Mouse (Mus musculus) liver, embryonic 12.5 days (tissue): ENCODE measurements around the gene Dcun1d4. TPM values are rescaled to one million over a fixed set of nuclear protein-coding genes. Genes with fewer than 3 reads are reported as not detected.
"Not testable (repeated sequence)": the region's sequence is repeated elsewhere in the genome, so short reads cannot be mapped to it uniquely, and the experiment has no call there.

Experiments used
- ATAC-seq: fragments of 200-750 bp; cut with Nextera tagmentation; 2 replicates; pipeline ENCODE4 v1.8.0; 2017; ENCODE audit warnings: moderate number of reproducible peaks, mild to moderate bottlenecking, moderate library complexity
- H3K27ac ChIP-seq: fragments of 300-500 bp; sonication (generic); 2 replicates; pipeline ENCODE4 v1.5.1; 2016; ENCODE audit warnings: mild to moderate bottlenecking
- H3K27me3 ChIP-seq: fragments of 300-500 bp; sonication (generic); replicated peaks from 2 replicates; pipeline ENCODE4 v1.6.1; 2016; ENCODE audit warnings: mild to moderate bottlenecking, moderate library complexity
- H3K36me3 ChIP-seq: fragments of 300-500 bp; sonication (generic); 2 replicates; pipeline ENCODE4 v1.6.1; 2016; ENCODE audit warnings: mild to moderate bottlenecking, moderate library complexity
- H3K4me1 ChIP-seq: fragments of 300-500 bp; sonication (generic); 2 replicates; pipeline ENCODE4 v1.6.1; 2016
- H3K4me2 ChIP-seq: fragments of 300-500 bp; sonication (generic); 2 replicates; pipeline ENCODE4 v1.6.1; 2016; ENCODE audit warnings: mild to moderate bottlenecking, moderate library complexity
- H3K4me3 ChIP-seq: fragments of 300-500 bp; sonication (generic); 2 replicates; pipeline ENCODE4 v1.5.1; 2016; ENCODE audit warnings: mild to moderate bottlenecking, moderate library complexity
- H3K9ac ChIP-seq: fragments of 300-500 bp; sonication (generic); 2 replicates; pipeline ENCODE4 v1.6.1; 2016; ENCODE audit warnings: mild to moderate bottlenecking, moderate library complexity
- H3K9me3 ChIP-seq: fragments of 300-500 bp; sonication (generic); replicated peaks from 2 replicates; pipeline ENCODE4 v1.6.1; 2016; ENCODE audit warnings: mild to moderate bottlenecking, moderate library complexity
- WGBS: fragments of 180-500 bp; shearing (Covaris S2); methylation state at CpG from one replicate; pipeline ENCODE4 v1.1.7; 2016; ENCODE audit not compliant: insufficient replicate concordance; 5-methylcytosine and 5-hydroxymethylcytosine counted together
- polyA plus RNA-seq: library from polyadenylated mRNA; unstranded; fragments of >200 nt; fragmentation: Nextera tagmentation; extraction: Ambion mirVana; gene quantifications from 2 replicates; pipeline ENCODE4 v1.2.1, GENCODE M21; 2016

Gene Dcun1d4
- polyA plus RNA-seq, 1 experiment from 2014 or later = 5.5 TPM

DNA sequence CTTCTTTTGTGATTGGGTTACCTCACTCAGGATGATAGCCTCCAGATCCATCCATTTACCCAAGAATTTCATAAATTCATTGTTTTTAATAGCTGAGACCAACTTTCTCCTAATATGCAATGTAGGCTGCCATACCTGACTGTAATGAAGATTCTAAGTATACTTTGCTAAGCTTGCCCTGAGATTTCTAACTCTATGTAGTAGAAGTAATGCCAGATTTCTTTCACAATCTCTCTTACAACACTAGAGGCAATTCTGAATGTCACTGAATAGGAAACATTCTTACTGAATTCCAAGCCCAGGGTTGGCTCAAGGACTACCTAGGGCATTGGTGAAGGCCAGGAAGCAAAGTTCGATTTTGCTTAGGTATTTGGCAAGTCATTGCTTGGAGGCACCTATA is 1.6 kb downstream of the Dcun1d4 start:
- H3K4me2 ChIP-seq, H3K4me3 ChIP-seq, H3K27me3 ChIP-seq, ATAC-seq, H3K27ac ChIP-seq, H3K9ac ChIP-seq, H3K4me1 ChIP-seq, H3K9me3 ChIP-seq, H3K36me3 ChIP-seq: not testable (repeated sequence)
- 58% methylated on average over 1 of the region's 1 CpGs for WGBS

GRCm38 (mm10) chr5:73484016-73484615 is 3.3 kb downstream of the Dcun1d4 start:
- WGBS = 75% methylated on average over 5 of the region's 5 CpGs
- Histone ChIP-seq H3K36me3 (no peaks in the 10 kb centered on the region), H3K27ac (no peak overlapping the region), H3K9ac (no peak overlapping the region), H3K4me1 (no peaks in the 10 kb centered on the region), H3K4me3 (no peak overlapping the region), H3K4me2 (no peak overlapping the region), H3K9me3 (no peaks in the 10 kb centered on the region), H3K27me3 (peaks cover 7% of the 10 kb centered on the region; the same call in 1 of the 2 replicates)
- no peak for ATAC-seq

- Histone ChIP-seq H3K27ac (no peak overlapping the region), H3K4me2 (no peak overlapping the region), H3K4me3 (no peak overlapping the region), H3K27me3 (peaks cover 7% of the 10 kb centered on the region; the same call in 1 of the 2 replicates), H3K9me3 (no peaks in the 10 kb centered on the region), H3K9ac (no peak overlapping the region), H3K4me1 (peaks cover 8% of the 10 kb centered on the region), H3K36me3 (no peaks in the 10 kb centered on the region)
- 36% methylated on average over 4 of the region's 4 CpGs for WGBS
- ATAC-seq = no peak
Measured at GRCm38 (mm10) chr5:73486451-73486850, 5.7 kb downstream of the Dcun1d4 start.

DNA sequence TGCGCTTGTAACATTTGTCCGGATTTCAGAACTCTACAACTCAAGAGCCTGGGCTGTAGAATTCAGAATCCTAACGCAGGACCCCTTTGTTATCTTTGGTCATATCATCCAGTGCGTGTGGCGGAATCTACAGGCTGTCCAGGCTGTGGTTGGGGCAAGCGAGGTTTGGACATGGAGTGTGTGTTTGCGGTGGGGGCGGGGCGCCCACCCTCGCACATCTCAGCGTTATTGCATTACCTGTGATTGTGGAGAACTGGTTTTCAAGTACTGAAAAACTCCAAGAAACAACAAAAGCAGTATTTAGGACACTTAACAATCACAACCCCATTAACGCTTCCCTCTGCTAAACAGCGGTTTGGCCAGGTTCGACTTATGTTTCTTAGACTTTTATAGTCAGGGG is 9.1 kb downstream of the Dcun1d4 start:
- Histone ChIP-seq H3K4me3 (peak overlapping the region; percentile 87), H3K4me2 (peak overlapping the region; percentile 100), H3K9me3 (no peaks in the 10 kb centered on the region), H3K4me1 (peaks cover 26% of the 10 kb centered on the region), H3K9ac (peak overlapping the region; percentile 71), H3K27ac (no peak overlapping the region), H3K36me3 (no peaks in the 10 kb centered on the region), H3K27me3 (peaks cover 7% of the 10 kb centered on the region; the same call in 1 of the 2 replicates)
- no peak for ATAC-seq
- WGBS = 4% methylated on average over 14 of the region's 14 CpGs

DNA sequence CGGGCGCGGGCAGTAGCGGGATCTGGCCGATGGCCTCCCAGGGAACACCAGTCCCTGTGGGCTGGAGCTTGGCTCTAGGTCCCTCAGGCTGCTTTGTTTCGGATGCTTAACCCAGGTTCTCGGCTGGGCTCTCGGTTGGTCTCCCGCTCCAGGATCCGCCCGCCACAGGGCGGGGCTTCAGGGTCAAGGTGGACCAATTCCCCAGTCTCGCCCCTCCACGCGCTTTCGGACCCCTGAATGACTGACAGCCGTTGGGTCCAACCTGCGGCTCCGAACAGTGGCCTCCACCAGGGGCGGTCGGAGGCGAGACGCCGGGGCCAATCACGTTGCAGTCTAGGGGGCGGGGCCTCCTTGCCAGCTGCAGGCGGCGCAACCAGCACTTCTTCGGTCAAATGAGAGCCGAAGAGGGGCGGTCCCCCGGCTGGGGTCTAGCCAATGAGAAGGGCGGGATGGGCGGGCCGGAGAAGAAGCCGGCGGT is 9.8 kb downstream of the Dcun1d4 start:
- ATAC-seq = peak; percentile 94
- Histone ChIP-seq H3K27ac (peak overlapping the region; percentile 76; the same call in 1 of the 2 replicates), H3K4me2 (peak overlapping the region; percentile 100), H3K4me1 (peaks cover 32% of the 10 kb centered on the region), H3K27me3 (peaks cover 7% of the 10 kb centered on the region; the same call in 1 of the 2 replicates), H3K9me3 (no peaks in the 10 kb centered on the region), H3K4me3 (peak overlapping the region; percentile 87), H3K36me3 (no peaks in the 10 kb centered on the region), H3K9ac (peak overlapping the region; percentile 84)
- WGBS = under 1% methylated on average over 37 of the region's 37 CpGs

GRCm38 (mm10) chr5:73491074-73491836 is 10.5 kb downstream of the Dcun1d4 start:
- H3K9ac ChIP-seq = peak overlapping the region; percentile 84
- no peaks in the 10 kb centered on the region for H3K36me3 ChIP-seq
- no peaks in the 10 kb centered on the region for H3K9me3 ChIP-seq
- WGBS = 1% methylated on average over 59 of the region's 70 CpGs
- peak; percentile 30 for ATAC-seq
- H3K4me3 ChIP-seq = peak overlapping the region; percentile 87
- peaks cover 7% of the 10 kb centered on the region; the same call in 1 of the 2 replicates for H3K27me3 ChIP-seq
- peak overlapping the region; percentile 76 for H3K27ac ChIP-seq
- peak overlapping the region; percentile 100 for H3K4me2 ChIP-seq
- H3K4me1 ChIP-seq = peaks cover 37% of the 10 kb centered on the region

DNA sequence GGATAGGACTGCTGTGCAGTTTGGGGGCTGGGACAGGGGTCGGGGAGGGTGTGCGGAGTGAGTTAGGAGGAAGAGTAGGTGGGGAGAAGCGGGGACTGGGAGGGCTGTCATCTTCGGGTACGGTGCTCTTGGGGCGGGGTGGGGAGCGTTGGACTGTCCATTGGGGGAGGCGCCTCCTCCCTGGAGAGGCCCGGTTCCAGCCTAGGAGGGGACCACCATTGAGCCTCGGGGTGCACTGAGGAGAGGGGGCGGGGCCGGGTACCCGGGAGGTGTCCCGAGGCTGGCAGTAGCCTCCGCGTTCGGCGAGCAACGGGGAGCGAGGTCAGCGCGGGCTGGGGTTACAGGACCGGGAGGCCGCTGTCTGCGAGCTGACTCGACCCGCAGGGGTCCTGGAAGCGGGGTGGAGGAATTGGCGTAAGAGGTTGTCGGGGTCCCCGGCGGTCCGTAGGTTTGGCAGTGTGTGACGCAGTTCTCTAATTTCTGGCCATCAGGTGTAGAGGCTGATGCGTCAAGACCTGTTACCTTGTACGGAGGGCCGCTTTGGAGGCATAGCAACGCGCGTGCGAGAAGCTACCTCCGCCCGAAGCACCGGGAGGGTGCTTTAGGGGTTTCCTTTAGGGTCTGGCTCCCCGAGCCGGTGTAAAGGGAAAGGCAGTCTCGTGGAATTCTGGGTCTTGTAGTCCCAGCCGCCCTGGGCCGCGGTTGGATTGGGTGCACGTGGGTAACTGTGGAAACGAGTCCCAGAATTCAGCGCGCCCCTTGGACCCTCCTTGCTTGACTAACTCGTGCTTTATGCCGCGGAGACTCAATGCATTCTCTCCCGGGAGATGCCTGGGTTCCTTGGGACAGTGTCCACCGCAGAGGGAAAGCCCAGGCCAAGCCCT is 11.3 kb downstream of the Dcun1d4 start:
- H3K36me3 ChIP-seq = no peaks in the 10 kb centered on the region
- no peaks in the 10 kb centered on the region for H3K9me3 ChIP-seq
- under 1% methylated on average over 57 of the region's 59 CpGs for WGBS
- peak overlapping the region; percentile 87 for H3K4me3 ChIP-seq
- peak; percentile 57 for ATAC-seq
- H3K27ac ChIP-seq = peak overlapping the region; percentile 76
- peaks cover 37% of the 10 kb centered on the region for H3K4me1 ChIP-seq
- peak overlapping the region; percentile 100 for H3K4me2 ChIP-seq
- peaks cover 7% of the 10 kb centered on the region; the same call in 1 of the 2 replicates for H3K27me3 ChIP-seq
- H3K9ac ChIP-seq = peak overlapping the region; percentile 84

- WGBS = 61% methylated on average over 3 of the region's 3 CpGs
Measured at GRCm38 (mm10) chr5:73497401-73497800, 16.6 kb downstream of the Dcun1d4 start.

GRCm38 (mm10) chr5:73498559-73498958 is 17.8 kb downstream of the Dcun1d4 start:
- no peak overlapping the region for H3K4me2 ChIP-seq
- no peaks in the 10 kb centered on the region for H3K27me3 ChIP-seq
- H3K4me1 ChIP-seq = peaks cover 31% of the 10 kb centered on the region
- H3K36me3 ChIP-seq = no peaks in the 10 kb centered on the region
- no peak for ATAC-seq
- no peak overlapping the region for H3K4me3 ChIP-seq
- H3K9me3 ChIP-seq = no peaks in the 10 kb centered on the region
- WGBS = 68% methylated on average over 8 of the region's 8 CpGs
- H3K27ac ChIP-seq = no peak overlapping the region
- H3K9ac ChIP-seq = no peak overlapping the region

More at GRCm38 (mm10) chr5:73497401-73497800, 16.6 kb downstream of the Dcun1d4 start:
- Histone ChIP-seq H3K4me2 (no peak overlapping the region), H3K27me3 (no peaks in the 10 kb centered on the region), H3K9ac (no peak overlapping the region), H3K9me3 (no peaks in the 10 kb centered on the region), H3K36me3 (no peaks in the 10 kb centered on the region), H3K4me3 (no peak overlapping the region), H3K4me1 (peaks cover 31% of the 10 kb centered on the region), H3K27ac (no peak overlapping the region)
- ATAC-seq = no peak

DNA sequence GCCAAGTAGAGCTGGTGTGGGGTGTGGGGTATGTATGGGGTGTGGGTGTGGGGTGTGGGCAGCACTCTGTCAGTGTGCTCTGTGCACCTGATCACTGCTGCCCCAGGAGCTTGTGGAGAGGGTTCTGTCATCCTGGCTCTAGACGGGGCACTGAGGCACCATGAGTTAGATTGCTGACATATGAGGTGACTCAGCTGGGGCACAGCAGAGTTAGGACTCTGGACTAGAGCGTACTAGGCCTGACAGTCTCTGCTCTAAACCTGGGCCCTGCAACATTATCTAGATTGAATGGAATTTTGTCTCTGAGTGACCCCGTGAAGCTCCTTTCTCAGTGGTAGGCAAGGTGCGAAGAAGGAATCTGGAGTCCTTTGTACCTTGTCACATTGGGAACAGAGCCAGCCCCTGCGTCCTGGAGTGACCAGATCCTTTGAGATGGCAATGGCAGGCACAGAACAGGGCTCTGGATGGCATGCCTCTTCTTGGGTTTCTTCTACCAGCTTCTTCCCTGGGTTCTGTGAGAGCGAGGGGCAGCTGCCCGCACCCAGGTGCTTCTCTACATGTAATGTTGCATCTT is 20.2 kb downstream of the Dcun1d4 start:
- Histone ChIP-seq H3K9ac (no peak overlapping the region), H3K4me1 (peaks cover 21% of the 10 kb centered on the region), H3K4me2 (no peak overlapping the region), H3K27ac (no peak overlapping the region), H3K36me3 (no peaks in the 10 kb centered on the region), H3K9me3 (no peaks in the 10 kb centered on the region), H3K4me3 (no peak overlapping the region), H3K27me3 (no peaks in the 10 kb centered on the region)
- 73% methylated on average over 7 of the region's 7 CpGs for WGBS
- no peak for ATAC-seq

GRCm38 (mm10) chr5:73502422-73502821 is 21.6 kb downstream of the Dcun1d4 start:
- Histone ChIP-seq H3K4me3 (no peak overlapping the region), H3K27me3 (no peaks in the 10 kb centered on the region), H3K36me3 (no peaks in the 10 kb centered on the region), H3K9ac (no peak overlapping the region), H3K9me3 (no peaks in the 10 kb centered on the region), H3K4me2 (no peak overlapping the region), H3K4me1 (peaks cover 23% of the 10 kb centered on the region), H3K27ac (no peak overlapping the region)
- no peak for ATAC-seq
- 73% methylated on average over 9 of the region's 9 CpGs for WGBS
